Mouse (Mus musculus): ENCODE data around the gene Extl2. TPM values are rescaled to one million over a fixed set of nuclear protein-coding genes. Genes with fewer than 3 reads are reported as not detected.

Gene Extl2
- polyA plus RNA-seq, 1 experiment from 2014 or later = 13.1 TPM

DNA sequence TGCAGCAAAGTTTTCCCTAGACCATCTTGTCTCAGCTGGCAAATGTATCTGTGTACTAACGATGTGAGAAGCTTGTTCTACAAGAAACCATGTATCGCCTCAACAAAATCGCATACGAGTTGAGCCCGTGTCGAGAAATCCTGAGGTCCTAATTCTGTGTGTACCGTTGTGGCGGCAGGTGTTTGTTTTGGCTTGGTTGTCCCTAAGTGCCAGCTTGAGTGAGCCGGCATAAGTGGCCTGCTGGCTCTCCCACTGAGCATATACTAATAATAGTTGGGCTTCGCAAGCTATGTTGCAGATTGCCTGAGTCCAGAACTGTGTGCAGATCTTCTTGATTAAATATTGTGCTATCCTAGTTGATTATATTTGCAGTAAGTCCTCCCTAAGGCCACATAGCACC, 18.4 kb downstream of the Extl2 start:
- 92% methylated on average over 10 of the region's 10 CpGs for WGBS (ENCODE audit: missing documents)

DNA sequence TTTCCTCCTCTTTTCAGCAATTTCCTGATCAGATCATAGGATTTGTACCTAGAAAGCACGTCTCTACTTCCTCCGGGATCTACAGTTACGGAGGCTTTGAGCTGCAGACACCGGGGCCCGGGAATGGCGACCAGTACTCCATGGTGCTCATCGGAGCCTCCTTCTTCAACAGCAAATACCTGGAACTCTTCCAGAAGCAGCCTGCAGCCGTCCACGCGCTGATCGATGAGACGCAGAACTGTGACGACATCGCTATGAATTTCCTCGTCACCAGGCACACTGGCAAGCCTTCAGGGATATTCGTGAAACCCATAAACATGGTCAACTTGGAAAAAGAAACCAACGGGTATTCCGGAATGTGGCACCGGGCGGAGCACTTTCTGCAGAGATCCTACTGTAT, 19.7 kb downstream of the Extl2 start:
- Histone ChIP-seq H3K79me2 (ENCODE audit: inconsistent target) (no peaks in the 10 kb centered on the region), H3K27ac (no peak overlapping the region), H3K36me3 (ENCODE audit: inconsistent target) (peaks cover 12% of the 10 kb centered on the region; the same call in 1 of the 2 replicates), H3K4me3 (ENCODE audit: inconsistent target) (no peak overlapping the region)
- WGBS (ENCODE audit: missing documents) = 93% methylated on average over 20 of the region's 20 CpGs

More for the DNA sequence above, 18.4 kb downstream of the Extl2 start:
- H3K4me3 ChIP-seq (ENCODE audit: inconsistent target) = no peak overlapping the region
- H3K36me3 ChIP-seq (ENCODE audit: inconsistent target) = peaks cover 12% of the 10 kb centered on the region; the same call in 1 of the 2 replicates
- H3K27ac ChIP-seq = no peak overlapping the region
- H3K79me2 ChIP-seq (ENCODE audit: inconsistent target) = no peaks in the 10 kb centered on the region

DNA sequence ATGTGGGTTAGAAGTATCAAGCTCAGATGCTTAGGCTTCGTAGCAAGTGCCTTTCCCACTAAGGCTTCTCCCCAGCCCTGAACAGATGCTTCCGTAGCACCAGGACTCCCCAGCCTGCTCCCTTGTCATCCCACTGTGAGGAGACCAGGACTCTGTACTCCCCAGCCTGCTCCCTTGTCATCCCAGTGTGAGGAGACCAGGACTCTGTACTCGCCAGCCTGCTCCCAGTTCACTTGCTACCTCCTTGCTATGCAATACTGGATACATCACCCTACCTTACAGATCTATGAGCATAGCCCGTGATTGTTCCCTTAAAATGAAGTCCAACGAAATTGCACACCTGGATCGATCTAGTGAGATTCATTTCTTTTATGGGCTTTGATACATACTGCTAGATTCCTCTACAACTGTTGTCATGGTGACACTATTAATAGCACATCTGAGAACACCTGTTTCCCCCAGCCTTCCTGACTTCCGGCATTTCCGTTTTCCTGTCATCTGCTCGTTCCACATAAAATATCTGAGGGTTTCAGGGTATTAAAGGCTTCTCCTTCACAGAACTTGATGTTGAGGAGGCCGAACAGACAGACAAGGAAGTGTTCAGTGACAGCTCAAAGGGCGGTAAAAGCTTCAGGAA, 23.0 kb downstream of the Extl2 start:
- H3K36me3 ChIP-seq (ENCODE audit: inconsistent target) = peaks cover 12% of the 10 kb centered on the region; the same call in 1 of the 2 replicates
- no peak overlapping the region for H3K4me3 ChIP-seq (ENCODE audit: inconsistent target)
- H3K79me2 ChIP-seq (ENCODE audit: inconsistent target) = no peaks in the 10 kb centered on the region
- WGBS (ENCODE audit: missing documents) = 28% methylated on average over 10 of the region's 11 CpGs
- H3K27ac ChIP-seq = no peak overlapping the region

DNA sequence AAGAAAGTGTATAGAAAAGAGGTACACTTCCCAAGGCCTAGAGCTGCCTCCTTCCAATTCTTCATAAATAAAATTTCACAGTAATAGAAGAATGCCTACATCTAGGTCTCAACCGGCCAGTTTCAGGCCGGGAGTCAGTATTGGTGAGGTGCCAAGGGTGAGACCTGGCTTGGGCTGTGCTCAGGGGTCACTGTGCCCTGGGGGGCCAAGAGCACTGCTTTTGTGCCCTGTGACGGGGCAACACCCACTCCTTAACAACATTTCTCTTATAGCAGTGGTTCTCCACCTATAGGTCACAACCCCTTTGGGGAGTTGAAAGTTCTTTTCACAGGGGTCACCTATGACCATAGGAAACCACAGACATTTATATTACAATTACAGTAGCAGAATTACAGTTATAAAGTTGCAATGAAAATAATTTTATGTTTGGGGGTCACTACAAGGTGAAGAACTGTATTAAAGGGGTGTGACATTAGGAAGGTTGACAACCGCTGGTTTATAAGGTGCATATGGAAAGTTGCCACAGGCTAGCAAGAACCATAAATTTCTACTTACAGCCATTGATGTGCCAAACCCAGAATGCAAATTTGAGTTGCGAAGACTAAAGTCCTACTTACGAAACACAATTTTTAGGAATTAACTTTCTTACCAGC, 26.1 kb downstream of the Extl2 start:
- H3K27ac ChIP-seq = no peak overlapping the region
- WGBS (ENCODE audit: missing documents) = 64% methylated on average over 6 of the region's 6 CpGs
- H3K79me2 ChIP-seq (ENCODE audit: inconsistent target) = no peaks in the 10 kb centered on the region
- no peaks in the 10 kb centered on the region; the same call in 1 of the 2 replicates for H3K36me3 ChIP-seq (ENCODE audit: inconsistent target)
- no peak overlapping the region for H3K4me3 ChIP-seq (ENCODE audit: inconsistent target)

DNA sequence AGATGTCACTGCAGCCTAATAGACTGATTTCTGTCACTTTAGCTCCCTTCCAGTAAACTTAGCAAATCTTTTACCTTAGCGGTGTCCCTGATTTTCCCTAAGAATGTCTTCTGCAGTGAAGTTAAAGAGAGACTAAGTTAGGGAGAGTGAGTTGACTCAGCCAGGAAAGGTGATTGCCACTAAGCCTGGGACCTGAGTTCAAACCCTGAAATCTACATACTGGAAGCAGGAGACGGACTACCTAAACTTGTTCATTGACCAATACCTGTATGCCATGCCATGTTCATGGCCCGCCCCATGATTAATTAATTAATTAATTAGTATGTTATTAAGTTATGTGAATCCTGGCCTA, 26.6 kb downstream of the Extl2 start:
- H3K27ac ChIP-seq = no peak overlapping the region
- H3K36me3 ChIP-seq (ENCODE audit: inconsistent target) = no peaks in the 10 kb centered on the region
- 61% methylated on average over 3 of the region's 3 CpGs for WGBS (ENCODE audit: missing documents)
- H3K79me2 ChIP-seq (ENCODE audit: inconsistent target) = no peaks in the 10 kb centered on the region
- no peak overlapping the region for H3K4me3 ChIP-seq (ENCODE audit: inconsistent target)

DNA sequence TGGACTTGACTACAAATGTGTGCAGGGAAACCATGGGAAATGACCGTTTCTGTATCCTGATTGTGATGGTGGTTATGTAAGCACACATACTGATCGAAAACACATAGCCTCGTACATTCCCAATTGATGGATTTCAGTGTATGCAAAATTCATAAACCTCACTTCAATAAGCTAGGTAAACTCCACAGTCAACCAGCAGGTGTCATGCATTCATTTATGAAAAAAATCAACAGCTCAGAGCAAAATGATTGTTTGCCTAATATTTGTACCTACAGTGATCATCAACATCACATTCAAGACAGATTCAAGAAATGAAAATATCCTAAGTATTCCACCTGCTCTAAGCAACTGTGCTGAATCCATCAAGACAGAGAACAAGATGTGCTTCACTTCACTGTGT, 33.5 kb downstream of the Extl2 start:
- 84% methylated on average over 3 of the region's 3 CpGs for WGBS (ENCODE audit: missing documents)
- Histone ChIP-seq H3K27ac (no peak overlapping the region), H3K4me3 (ENCODE audit: inconsistent target) (no peak overlapping the region), H3K36me3 (ENCODE audit: inconsistent target) (no peaks in the 10 kb centered on the region), H3K79me2 (ENCODE audit: inconsistent target) (no peaks in the 10 kb centered on the region)

DNA sequence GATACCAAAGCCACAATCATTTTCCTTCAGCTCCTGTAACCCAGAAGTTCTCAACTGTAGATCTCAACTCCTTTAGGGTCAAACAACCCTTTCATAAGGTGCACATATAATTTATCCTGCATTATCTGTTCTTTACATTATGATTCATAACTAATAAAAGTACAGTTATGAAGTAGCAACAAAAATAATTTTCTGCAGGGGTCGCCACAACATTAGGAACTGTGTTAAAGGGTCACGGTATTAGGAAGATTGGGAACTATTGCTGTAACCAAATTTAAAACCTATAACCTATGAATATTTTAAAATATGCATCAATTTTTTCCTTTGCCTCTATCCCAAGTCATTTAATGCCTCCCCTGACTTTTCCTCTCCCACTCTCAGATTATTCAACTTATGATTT, 38.7 kb downstream of the Extl2 start:
- H3K27ac ChIP-seq = no peak overlapping the region
- no peaks in the 10 kb centered on the region for H3K79me2 ChIP-seq (ENCODE audit: inconsistent target)
- 61% methylated on average over 2 of the region's 2 CpGs for WGBS (ENCODE audit: missing documents)
- H3K4me3 ChIP-seq (ENCODE audit: inconsistent target) = no peak overlapping the region
- H3K36me3 ChIP-seq (ENCODE audit: inconsistent target) = no peaks in the 10 kb centered on the region

DNA sequence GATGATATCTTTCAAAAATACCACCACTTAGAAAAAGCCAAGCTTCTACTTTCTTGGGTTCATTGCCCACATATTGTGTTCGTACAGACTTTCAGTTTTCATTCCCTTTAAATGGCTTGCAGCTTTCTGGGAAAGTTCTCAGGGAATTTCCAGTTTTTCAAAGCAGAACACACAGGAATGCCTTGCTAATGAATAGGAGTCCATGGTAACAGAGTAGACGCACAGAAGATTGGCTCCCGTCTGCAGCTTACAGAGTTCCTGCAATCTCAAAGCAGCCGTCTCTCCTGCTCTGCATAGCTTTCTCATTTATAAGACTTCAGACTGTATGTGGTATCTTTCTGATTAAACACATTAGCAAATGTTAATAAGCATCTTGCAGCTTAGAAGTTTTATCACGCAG, 39.8 kb downstream of the Extl2 start:
- 90% methylated on average over 5 of the region's 5 CpGs for WGBS (ENCODE audit: missing documents)
- H3K36me3 ChIP-seq (ENCODE audit: inconsistent target) = no peaks in the 10 kb centered on the region
- no peak overlapping the region for H3K4me3 ChIP-seq (ENCODE audit: inconsistent target)
- H3K27ac ChIP-seq = no peak overlapping the region
- no peaks in the 10 kb centered on the region for H3K79me2 ChIP-seq (ENCODE audit: inconsistent target)

DNA sequence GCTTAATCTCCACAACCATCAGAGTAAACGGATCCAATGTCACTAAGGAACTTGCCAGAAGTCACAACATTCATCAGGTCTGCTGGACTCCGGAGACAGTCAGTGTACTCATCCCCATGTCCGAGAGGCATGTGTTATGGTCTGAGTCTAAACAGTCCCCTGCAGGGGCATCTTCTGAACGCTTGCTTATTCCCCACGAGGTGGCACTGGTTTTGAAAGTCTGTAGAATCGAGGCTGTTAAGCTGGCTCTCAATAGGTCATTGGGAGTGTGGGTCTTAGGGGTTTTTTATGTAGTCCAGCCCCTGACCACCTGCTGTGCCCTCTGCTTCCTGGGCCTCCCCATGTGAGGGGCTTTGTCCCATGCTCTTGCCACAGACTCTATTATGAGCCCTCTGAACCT, 49.8 kb downstream of the Extl2 start:
- no peaks in the 10 kb centered on the region for H3K79me2 ChIP-seq (ENCODE audit: inconsistent target)
- H3K36me3 ChIP-seq (ENCODE audit: inconsistent target) = no peaks in the 10 kb centered on the region
- 79% methylated on average over 6 of the region's 6 CpGs for WGBS (ENCODE audit: missing documents)
- H3K4me3 ChIP-seq (ENCODE audit: inconsistent target) = no peak overlapping the region
- H3K27ac ChIP-seq = no peak overlapping the region

DNA sequence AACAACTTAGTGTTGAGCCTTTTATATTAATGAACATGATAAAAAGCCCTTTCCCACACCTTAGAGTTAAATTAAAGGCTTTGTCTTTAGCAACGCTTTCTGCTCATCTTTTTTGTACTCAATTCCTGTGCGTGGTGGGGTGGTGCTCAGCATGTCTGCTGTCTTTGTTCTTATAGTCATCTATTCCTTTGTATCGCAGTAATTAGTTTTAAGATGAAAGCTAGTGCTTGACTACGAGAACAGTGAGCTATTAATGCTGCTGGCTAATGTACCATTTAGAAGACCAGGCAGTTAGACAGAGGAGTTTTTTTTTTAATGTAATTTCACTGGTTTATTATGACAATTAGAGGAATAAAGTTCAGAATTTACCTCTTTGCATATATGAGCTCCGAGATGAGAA, 53.1 kb downstream of the Extl2 start:
- Histone ChIP-seq H3K36me3 (ENCODE audit: inconsistent target) (no peaks in the 10 kb centered on the region), H3K4me3 (ENCODE audit: inconsistent target) (no peak overlapping the region), H3K27ac (no peak overlapping the region), H3K79me2 (ENCODE audit: inconsistent target) (no peaks in the 10 kb centered on the region)
- 92% methylated on average over 5 of the region's 5 CpGs for WGBS (ENCODE audit: missing documents)

DNA sequence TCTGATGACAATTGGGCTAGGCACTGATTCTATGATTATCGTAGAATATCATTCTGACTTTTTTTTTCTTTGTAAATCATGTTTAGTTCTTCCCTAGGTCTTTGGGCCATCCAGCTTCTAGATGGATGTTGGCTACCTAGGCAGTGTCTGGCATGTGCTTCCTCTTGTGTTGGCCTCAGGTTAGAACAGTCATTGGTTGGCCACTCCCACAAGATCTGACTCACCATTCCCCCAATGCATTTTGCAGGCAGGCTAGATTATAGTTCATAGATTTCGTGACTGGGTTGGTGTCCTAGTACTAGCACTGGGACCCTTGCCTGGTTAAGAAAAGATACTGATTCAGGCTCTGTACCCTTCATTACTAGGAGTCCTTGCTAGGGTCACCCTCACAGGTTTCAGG, 54.9 kb downstream of the Extl2 start:
- H3K27ac ChIP-seq = no peak overlapping the region
- H3K36me3 ChIP-seq (ENCODE audit: inconsistent target) = no peaks in the 10 kb centered on the region
- WGBS (ENCODE audit: missing documents) = 83% methylated on average over 2 of the region's 2 CpGs
- no peaks in the 10 kb centered on the region for H3K79me2 ChIP-seq (ENCODE audit: inconsistent target)
- no peak overlapping the region for H3K4me3 ChIP-seq (ENCODE audit: inconsistent target)

DNA sequence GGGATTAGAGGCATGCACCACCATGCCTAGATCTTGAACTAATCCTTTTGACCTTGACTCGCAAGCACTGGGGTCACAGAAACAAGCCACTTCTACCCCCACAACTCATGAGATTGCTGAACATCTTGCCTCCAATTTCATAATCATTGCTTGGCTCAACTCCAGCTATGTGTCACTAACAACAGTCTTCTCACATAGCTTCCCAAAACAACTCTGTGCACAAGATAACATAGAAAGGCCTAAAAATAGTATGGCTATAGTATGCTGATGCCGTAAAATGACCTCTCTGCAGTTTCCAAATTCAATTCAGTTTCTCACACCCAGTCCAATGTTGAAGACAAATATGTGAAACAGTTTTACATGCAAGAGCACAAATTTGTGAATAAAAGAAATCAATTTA, 65.3 kb downstream of the Extl2 start:
- Histone ChIP-seq H3K27ac (no peak overlapping the region), H3K4me3 (ENCODE audit: inconsistent target) (no peak overlapping the region), H3K79me2 (ENCODE audit: inconsistent target) (no peaks in the 10 kb centered on the region), H3K36me3 (ENCODE audit: inconsistent target) (no peaks in the 10 kb centered on the region)
- 55% methylated on average over 2 of the region's 2 CpGs for WGBS (ENCODE audit: missing documents)

DNA sequence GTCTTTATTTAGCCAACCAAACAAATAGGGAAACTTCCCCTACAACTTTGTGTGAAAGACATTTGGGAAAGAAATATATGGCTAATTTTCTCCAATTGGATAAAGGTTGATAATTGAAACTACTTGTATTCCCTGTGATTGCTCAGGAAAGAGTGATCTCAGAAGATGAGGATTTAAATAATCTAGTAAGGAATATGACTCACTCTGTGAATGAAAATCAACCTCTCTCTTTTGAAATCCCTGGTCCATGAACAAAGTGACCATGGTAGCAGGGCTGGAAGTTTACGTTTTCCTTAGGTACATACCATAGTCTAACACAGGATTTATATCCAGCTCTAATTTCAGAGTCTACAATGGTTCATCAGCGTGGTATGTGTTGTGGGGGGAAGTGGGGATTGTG, 69.5 kb downstream of the Extl2 start:
- WGBS (ENCODE audit: missing documents) = 90% methylated on average over 2 of the region's 2 CpGs
- no peak overlapping the region for H3K4me3 ChIP-seq (ENCODE audit: inconsistent target)
- H3K36me3 ChIP-seq (ENCODE audit: inconsistent target) = no peaks in the 10 kb centered on the region
- no peak overlapping the region for H3K27ac ChIP-seq
- no peaks in the 10 kb centered on the region for H3K79me2 ChIP-seq (ENCODE audit: inconsistent target)

DNA sequence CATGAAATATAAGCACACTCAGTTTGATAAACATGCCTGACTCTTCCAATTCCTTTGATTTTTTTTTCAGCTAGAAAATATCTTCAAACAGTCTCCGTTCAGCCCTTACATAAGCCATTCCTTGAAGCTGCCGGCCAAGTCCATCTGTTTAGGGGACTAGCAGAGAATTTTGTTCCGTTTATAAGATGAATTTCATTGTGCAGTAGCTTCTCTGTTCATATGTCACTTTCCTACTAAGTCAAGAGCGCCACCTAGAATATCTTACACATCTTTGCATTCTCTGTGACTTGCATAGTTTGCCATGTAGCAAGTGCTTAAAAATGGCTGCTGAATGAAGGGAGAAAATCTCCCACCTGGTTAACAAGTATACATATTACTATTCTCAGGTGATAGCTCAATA, 71.2 kb downstream of the Extl2 start:
- H3K27ac ChIP-seq = no peak overlapping the region
- 81% methylated on average over 4 of the region's 4 CpGs for WGBS (ENCODE audit: missing documents)
- no peaks in the 10 kb centered on the region for H3K36me3 ChIP-seq (ENCODE audit: inconsistent target)
- no peak overlapping the region for H3K4me3 ChIP-seq (ENCODE audit: inconsistent target)
- H3K79me2 ChIP-seq (ENCODE audit: inconsistent target) = no peaks in the 10 kb centered on the region
